Mouse (Mus musculus): ENCODE results near the gene Fbxo46.

DNA sequence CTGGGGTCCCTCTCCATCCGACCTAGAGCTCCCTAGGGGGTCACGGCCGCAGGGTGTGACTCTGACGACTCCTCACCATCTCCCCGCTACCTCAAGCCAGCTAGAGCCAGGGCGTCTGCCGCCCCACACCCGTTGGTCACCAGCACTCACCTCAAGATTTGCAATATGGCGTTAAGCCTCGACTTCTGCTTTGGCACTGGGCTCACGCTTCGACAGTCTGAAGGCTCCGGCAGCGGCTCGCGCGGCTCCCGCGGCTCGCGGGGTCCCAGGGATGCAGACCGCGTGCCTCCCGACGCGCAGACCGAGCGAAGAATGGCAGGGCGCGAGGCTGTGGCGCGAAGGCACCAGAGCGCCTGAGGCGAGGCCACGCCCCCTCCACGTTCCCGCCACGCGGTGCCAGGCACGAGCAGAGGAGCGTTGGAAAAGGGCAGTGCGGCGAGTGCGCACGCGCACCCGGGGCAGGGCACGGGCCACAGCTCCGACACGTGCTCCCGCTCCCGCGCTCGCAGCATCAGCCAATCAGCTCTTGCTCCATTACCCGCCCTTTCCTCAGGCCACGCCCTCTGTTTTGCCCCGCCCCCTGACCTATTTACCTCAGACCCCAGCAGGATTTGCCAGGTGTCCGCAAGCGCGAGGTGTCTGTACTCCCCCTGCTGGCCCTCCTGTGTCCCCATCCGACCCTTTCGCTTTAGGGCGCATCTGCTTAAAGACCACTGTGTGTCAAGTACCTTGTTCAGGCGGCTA is 1.5 kb upstream of the Fbxo46 start, which contains the start of gene Gm4969:
- peak; percentile 33 for TF ChIP-seq CTCF (conservative IDR thresholded peaks at IDR 0.05; ENCODE audit: low read length)
- TF ChIP-seq POU5F1 (IDR thresholded peaks at IDR 0.05; ENCODE audit: borderline replicate concordance, low read length) = no peak
- TF ChIP-seq NANOG (IDR thresholded peaks at IDR 0.05; ENCODE audit: borderline replicate concordance, low read length) = no peak
